Mouse (Mus musculus): ENCODE results near the gene Flnb.

The Flnb gene

GRCm38 (mm10) chr14:7978183-7978582, 160.4 kb downstream of the Flnb start:
- DNase-seq (ENCODE audit: inconsistent age in 2 of 2, low spot score in 1 of 2), result no peak

- DNase-seq (ENCODE audit: inconsistent age in 2 of 2, low spot score in 1 of 2), result no peak
These were observed 163.5 kb downstream of the Flnb start for GRCm38 (mm10) chr14:7981226-7981625.

GRCm38 (mm10) chr14:7986913-7987312, 169.2 kb downstream of the Flnb start:
- DNase-seq (ENCODE audit: inconsistent age in 2 of 2, low spot score in 1 of 2), result no peak

GRCm38 (mm10) chr14:7989371-7989770, 171.6 kb downstream of the Flnb start:
- no peak for DNase-seq (ENCODE audit: inconsistent age in 2 of 2, low spot score in 1 of 2)

- no peak for DNase-seq (ENCODE audit: inconsistent age in 2 of 2, low spot score in 1 of 2)
These were observed 172.2 kb downstream of the Flnb start for GRCm38 (mm10) chr14:7989961-7990360.

GRCm38 (mm10) chr14:7991108-7991776, 173.5 kb downstream of the Flnb start:
- no peak for DNase-seq (ENCODE audit: inconsistent age in 2 of 2, low spot score in 1 of 2)

- no peak for DNase-seq (ENCODE audit: inconsistent age in 2 of 2, low spot score in 1 of 2)
These were observed 174.4 kb downstream of the Flnb start for GRCm38 (mm10) chr14:7992158-7992557.

GRCm38 (mm10) chr14:7994271-7994767, 176.6 kb downstream of the Flnb start, which contains the start of gene Dnase1l3:
Gene Dnase1l3, minus strand, starts transcription at chr14:7994573.
- peak; percentile 41 to 78 for DNase-seq (ENCODE audit: inconsistent age in 2 of 2, low spot score in 1 of 2)

GRCm38 (mm10) chr14:7997255-7997696, 179.5 kb downstream of the Flnb start:
- peak; percentile 91 to 98 for DNase-seq (ENCODE audit: inconsistent age in 2 of 2, low spot score in 1 of 2)

GRCm38 (mm10) chr14:7999030-7999429, 181.3 kb downstream of the Flnb start:
- DNase-seq (ENCODE audit: inconsistent age in 2 of 2, low spot score in 1 of 2), result no peak

- peak in 1 of 2 experiments; percentile 27 for DNase-seq (ENCODE audit: inconsistent age in 2 of 2, low spot score in 1 of 2)
These were observed 181.7 kb downstream of the Flnb start for GRCm38 (mm10) chr14:7999435-7999834.

GRCm38 (mm10) chr14:8000247-8000646, 182.5 kb downstream of the Flnb start:
- peak in 1 of 2 experiments; percentile 25 for DNase-seq (ENCODE audit: inconsistent age in 2 of 2, low spot score in 1 of 2)

All from adrenal gland, adult (tissue).